Mouse (Mus musculus): ENCODE results near the gene Trim3.

The Trim3 gene

DNA sequence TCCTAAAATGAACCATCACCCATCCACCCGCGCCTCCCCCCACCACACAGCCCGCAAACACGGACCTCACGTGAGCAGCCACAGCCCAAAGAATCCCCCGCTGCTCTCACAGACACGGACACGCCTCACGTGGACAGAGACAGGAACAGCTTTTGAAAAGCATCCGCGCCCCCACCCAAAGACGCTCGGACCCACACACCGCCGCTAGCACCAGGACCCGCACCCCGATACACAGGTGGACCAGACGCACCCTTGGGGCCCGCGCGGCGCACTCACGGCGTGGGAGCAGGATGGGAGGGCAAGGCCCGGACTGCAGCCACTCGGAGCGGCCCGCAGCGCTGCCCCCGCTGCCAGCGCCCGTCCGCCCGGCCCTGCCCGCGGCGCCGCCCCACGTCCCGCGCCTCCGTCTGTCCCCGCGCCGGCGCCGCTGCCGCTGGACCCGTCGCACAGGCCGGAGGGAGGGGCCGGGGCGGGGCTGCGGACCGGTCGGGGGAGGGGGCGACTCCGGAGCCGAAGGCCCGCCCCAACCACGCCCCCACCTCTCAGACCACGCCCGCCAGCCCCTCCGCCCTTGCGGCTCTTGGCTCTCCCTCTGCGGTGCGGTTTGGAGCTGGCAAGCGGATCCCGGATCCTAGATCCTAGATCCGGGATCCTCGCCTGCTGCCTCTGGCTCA lies at the start of gene Trim3:
Gene Trim3, minus strand, starts transcription at position 445 of the 674 bp plus-strand sequence.
- peak; percentile 89 for DNase-seq

DNA sequence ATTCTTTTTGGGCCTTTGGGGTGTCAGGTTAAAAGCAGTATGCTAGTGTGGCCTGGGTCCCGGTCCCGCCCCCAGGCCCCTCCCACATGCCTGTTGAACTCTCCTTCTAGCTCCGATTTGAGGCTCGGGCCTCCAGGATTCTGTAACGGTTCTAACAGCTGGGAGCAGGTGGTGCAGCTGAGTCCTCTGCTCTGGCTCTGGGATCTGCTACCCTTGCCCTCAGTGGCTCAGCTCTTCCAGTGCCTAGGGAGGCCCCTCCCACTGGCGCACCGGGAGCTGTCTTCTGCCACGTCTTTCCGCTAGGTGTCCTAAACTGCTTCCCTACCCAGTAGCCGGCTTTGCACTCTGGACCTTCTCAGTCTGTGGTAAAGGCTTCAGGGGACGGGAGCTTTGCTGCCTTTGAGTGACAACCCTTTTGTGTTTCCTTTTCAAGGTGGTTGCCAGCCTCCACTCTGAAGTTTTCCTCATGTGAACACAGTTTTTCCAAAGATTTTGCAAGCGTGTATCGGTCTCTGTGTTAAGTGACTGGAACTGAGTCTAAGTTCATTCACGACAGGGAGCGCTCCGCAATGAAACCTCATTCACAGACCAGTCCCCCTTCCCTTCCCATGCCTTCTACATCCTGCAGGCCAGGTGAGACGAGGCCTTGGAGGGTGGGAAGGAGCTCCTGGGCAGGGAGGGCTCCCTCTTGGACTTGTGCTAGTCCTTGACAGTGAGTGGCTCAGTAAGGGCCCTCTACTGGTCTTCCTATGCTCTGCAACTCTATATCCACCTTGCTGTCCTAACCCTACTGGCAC lies 17.5 kb upstream of the Trim3 start, which contains the start of gene Dnhd1:
Gene Dnhd1, plus strand, starts transcription at position 189 of the 797 bp plus-strand sequence.
- peak; percentile 76 for DNase-seq

DNA sequence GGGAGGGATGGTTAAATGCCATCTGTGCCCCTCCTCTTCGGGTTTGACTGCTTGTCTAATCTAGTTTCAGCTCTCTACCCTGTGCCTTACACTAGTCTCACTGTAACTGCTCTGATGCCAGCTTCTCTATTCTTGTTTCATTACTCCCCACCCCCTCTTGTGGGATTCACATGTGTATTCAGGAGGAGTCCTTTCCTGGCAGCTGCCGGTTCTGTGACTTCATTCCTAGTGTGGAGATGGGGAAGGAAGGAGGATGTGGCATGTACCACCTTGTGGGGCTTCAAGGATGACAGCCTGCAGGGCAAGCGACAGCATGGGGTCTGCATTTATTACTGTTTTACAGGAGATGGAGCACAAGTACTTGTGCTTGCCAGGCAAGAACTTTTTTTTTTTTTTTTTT lies 8.6 kb upstream of the Trim3 start:
- no peak for DNase-seq

DNA sequence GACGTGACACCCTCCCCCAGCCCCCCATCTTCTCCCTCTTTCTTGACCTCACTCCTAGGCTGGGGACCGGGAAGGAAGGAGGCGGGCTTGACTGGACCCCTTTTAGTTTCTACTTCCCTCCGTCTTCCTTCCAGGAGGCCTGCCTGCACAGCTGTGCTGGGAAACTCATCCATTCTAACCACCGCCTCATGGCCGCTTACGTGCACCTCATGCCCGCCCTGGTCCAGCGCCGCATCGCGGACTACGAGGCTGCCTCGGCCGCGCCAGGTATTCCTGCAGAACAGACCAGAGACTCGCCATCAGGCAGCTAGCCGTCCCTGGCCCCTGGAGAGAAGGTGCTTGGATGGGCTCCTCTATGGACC lies 7.5 kb upstream of the Trim3 start:
- DNase-seq = no peak

DNA sequence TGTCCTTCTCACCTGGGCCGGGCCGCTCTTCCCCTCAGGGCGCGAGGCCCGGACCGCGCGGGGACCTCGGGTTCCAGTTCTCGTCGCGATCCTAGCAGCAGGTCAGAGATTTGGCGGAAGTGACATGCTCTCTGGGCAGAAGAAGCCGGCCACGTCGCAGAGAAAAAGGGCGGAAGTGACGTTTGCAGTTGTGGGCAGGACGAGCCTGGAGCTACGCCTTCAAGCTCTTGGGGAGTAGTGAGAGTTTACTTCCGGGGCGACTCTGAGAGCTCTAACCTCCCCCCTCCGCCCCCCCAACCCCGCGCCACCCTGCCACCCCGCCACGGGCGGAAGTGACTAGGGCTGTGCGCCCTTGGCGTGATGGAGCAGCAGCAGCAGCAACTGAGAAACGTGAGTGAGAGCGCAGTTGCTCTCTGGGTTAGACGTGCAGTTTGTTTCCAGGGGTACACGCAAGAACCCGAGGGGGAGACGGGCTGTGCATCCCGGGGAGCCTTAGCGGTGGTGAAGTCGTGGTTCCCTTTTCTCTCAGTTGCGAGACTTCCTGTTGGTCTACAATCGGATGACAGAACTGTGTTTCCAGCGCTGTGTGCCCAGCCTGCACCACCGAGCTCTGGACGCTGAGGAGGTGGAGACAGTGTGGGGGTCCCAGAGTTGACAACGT lies 7.0 kb upstream of the Trim3 start, which contains the start of the genes Arfip2 and Gm45799:
Gene Arfip2, minus strand, starts transcription at position 184 of the 661 bp plus-strand sequence.
Gene Gm45799, plus strand, starts transcription at position 320 of the 661 bp plus-strand sequence.
- peak; percentile 97 for DNase-seq

DNA sequence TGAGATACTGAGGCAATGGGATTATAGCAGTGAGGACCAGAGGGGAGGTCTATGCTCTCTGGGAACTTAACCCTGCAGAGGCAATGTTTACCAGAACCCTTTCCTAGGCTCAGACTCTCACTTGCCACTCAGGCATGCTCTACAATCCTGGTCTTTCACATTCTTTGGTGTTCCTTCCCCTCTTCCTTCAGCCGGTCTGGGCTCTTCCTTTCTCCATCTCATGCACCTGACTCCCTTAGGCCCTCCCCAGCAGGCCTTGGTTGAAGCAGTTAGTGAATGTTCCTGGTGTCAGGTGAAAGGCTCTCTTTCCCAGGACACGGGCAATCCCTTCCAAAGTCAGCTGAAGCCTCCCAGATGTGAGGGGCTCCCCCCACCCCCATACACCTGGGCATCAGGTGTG lies 6.4 kb upstream of the Trim3 start, which contains the start of gene Timm10b:
Gene Timm10b, plus strand, starts transcription at position 301 of the 400 bp plus-strand sequence.
- no peak for DNase-seq

DNA sequence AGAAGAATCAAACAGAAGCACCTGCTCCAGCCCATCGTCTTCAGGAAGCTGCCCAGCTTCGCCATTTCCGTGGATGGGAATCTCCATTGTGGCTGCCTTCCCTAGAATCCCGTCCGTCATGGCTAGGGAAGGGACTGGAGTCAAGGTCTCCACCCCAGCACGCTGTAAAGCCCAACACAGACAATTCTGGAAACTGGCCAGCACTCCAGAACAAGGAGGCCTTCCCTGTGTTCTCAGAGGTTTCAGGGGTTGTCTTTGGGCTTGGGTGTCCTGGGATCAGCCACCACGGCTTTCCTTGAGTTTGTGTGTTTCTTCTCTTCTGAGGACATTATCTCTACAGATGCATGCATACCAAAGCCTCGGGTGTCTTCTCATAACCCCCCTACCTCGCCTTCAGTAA lies 5.9 kb upstream of the Trim3 start:
- no peak for DNase-seq

DNA sequence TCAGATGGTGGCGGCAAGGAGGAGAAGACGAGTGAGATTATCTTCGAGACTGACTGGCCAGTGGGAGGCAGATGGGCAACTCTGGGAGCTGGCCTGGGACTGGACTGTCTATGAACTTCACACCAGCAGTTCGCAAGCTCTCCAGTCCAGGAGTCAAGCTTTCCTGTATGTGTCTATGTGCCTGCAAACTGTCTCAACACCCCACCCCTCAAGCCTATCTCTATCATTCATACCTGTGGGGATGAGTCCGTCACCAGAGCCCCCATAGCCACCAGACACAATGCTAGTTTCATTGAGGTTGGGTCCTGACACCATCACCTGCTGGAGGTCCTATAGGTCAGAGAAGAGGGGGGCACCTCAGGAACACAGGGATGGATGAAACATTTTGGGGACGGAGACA lies 5.4 kb upstream of the Trim3 start:
- no peak for DNase-seq

DNA sequence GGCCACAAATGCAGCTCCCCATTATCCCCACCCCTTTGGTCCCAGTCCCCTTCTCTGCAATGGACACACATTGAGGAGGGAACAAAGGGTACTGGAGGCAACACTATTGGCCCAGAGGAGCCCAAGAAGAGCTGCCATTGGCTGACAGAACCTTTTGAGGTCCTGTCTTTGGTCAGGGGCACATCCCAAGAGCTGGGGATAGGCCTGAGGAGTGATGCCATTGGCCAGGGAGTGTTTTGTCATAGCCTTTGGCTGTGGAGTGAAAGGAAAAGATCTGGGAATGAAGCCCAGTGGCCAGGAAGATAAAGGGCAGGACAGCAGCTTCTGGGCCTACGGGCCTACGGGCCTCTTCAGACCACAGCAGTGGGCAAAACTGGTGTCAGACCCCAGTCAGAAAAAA lies 2.4 kb upstream of the Trim3 start:
- no peak for DNase-seq

DNA sequence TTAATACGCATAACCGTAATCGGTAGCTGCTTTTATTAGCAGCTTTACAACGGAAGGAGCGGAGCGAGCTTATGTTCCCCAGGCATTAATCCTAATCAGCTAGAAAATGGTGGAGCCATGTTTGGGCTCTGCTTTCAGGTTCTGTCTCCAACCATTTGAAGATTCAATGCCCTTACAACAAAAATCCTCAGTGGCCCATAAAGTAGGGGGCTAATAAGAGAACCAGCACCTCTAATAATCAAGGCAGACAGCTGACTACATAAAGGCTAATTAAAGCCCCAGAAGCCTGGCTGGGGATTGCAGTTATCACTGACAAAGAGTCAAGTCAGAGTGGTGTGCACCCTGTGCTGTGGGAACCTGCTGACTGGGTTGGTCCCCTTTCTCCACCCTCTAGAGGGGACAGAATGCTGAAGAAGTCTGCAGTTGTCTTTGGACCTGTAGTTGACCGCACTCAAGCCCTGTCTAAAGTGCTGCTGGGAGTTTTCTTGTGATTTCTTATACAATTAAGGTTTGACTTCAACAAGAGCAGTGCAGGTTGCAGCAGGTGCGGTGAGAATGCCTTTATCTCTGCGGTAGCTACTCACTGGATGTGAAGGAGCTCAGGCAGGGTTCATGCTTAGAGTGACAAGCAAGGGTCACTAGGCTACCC lies 1.0 kb upstream of the Trim3 start:
- no peak for DNase-seq

DNA sequence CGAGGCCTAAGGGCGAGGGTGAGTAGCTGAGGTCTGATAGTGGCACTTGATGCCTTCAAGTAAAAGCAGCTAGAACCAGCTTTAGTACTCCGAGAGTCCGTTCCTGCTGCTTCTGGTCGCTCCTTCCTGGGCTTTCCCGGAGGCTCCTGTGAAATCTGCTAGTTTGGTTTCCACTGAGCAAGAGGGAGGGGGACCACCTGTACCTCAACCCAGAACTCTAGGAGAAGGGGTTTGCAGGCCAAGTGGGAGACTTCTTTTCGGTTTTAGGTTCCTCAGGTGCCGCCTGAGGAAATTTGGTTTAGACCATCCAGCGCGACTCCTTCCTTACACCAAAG lies 397 bp upstream of the Trim3 start:
- no peak for DNase-seq

DNA sequence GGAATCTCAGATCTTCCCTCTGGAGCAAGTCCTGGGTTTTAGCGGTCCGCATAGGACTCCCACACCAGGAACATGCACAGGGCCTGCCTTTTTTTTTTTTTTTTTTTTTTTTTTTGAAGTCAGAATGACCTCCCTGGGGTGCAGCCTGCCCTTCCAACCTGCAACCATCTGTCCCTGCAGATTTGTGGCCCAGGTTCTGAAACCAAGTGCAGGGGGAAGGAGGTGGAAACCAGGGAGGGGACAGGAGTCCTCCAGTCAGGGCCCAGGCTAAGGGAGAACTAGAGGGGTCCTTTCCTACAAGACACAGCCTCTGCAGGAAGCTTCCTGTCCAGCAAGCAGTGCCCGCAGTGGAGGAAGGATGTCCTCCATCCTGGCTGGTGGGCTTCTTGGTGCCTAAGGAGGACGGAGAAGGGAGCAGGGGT lies 809 bp downstream of the Trim3 start:
- no peak for DNase-seq

DNA sequence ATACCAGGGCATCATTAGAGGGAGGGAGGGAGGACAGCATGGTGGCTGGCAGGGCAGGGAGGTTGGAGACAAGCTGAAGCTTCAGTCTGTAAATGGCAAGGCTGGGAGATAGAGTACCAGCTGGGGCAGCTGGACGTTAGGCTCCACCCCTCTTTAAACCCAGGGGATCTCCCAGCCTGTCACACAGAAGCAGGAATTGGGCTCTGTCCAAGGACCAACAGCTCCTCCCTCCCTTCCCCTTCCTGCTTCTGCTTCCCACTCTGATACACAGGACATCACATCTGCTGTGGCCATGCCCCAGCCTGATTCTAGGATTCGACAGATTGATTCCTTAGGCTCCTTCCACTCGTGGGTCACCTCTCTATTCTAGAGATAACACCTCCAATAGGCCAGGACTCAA lies 4.7 kb downstream of the Trim3 start:
- DNase-seq = no peak

DNA sequence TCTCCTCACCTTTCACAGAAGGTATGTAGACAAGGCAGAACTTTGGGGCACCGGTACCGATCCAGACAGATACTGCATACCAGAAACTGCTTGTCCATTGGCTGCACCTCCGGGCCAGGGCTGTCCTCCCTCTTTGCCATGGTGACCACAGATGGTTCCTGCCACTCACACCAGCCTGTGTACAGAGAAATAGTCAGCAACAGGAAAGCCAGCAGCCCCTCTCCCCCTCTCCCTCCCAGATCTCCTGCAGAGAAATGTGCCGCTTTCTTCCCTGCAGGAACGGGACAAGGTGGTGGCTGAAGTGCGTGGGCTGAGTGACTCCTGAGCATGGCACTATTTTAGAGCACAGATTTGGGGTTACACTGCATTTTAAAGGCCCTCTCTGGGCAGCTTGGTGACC lies 8.0 kb downstream of the Trim3 start:
- no peak for DNase-seq

DNA sequence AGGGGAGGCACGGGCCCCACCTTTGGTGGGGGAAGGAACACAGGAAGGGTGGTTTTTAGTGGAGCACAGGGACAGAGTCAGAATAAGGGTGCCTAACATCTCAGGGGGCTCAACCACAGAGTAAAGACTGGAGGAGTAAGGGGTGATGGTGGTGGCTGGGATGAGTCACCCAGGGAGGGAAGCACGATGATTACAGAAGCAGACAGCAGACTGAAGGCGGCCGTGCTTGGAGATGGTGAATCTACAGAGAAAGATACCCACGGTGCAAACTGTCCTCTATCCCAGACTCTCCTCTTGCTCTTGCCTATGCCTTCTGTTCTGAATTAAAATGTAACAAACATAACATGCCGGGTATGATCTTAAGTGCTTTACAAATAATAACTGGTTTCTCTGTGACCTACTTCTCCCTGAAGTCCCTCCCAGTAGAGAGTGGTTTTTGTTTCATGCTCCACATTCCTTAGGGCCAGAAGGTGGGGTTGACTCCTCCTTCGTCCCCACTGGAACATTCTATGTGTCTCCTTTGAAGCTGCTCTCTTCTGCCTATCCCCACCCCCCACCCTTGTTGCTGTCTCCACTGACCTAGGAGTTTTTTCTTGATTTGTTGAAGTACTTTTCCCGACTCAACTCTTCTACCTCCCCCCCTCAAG lies 11.6 kb downstream of the Trim3 start:
- DNase-seq = no peak

DNA sequence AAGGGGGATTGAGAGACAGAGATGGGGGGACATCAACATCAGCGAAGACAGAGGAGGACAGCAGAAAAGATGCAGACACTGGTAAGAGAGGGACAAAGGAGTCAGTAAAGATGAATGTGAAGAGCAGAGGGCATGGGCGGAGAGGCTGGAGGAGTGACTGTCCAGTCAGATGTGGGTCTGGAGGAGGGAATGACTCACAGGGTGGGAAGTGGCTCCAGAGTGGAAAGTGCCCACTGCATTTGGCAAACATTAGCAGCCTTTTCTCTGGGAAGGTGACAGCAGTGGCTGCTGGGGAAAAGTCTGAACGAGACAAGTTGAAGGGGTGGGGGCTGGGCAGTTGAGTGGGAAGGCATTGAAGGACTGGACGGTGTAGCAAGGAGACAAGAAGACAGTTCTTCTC lies 12.3 kb downstream of the Trim3 start:
- DNase-seq = no peak

DNA sequence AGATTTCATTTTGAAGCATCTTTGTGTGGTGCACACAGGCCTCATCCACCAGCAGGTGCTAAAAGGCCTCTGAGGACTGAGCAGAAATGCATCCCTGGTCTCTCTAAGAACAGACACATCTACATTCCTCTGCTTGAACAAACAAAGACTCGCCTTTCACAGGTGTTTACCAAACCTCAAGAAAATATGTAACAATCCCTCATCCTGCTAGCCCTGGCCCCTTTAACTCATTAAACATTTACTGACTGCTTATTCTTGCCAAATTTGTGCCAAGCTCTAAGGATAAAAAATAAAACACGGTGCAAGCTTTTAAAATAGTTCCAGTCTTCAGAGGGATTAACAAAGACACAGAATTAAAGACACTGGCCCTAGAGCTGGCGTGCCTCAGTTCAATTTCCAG lies 13.7 kb downstream of the Trim3 start:
- DNase-seq = no peak

DNA sequence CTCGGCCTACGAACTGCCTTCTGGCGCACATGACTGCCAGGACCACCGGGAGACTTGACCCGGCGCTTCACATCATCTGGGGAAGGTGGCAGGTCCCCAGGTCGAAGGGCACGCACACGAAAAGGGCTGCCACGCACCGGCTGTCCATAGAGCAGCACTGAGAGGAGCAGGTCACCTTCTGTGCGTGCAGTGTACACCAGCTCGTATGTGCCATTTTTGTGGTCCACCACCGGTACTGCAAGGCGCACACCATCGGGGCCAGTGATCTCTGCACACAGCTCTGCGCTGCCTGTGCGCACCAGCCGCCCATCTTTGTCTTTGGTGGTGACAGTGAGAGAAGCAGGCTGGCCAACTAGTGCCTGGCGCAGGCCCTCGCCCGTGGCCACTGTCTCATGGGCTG lies 15.6 kb downstream of the Trim3 start:
- no peak for DNase-seq

DNA sequence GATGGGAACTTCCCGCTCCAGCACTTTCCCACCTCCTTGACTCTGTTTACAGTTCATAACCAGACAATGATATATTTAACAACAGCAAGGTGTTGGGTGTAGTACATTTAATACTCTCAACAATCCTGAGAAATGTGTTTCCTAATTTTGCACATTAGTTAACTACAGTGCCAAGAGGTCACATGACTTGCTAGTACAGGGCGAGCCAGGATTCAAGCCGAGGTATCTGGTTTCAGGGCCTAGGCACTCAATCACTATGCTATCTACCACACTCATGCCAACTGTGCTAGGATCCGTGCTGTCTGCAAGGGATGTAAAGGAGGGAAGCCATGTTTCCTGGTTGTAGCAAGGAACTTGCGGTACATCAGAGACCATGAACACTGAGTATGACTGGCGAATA lies 16.8 kb downstream of the Trim3 start:
- DNase-seq = no peak

DNA sequence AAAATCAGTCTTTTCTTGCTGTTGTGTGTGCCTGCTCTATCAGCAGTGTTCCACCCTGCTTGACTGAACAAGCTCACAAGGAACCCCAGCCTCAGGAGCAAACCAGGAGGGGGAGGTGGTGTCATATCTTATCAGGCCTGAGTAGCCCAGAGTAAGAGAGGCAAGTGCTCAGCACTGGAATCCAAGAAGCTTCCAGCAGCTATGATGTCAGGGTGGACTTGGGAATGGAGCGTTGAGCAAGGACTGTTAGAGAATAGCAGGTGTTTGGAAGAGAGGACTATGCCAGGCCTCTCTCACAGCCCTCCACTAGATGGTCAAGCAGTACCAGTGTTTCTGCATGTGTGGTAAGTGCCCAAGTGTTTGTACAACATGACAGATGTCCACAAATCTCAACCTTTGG lies 17.7 kb downstream of the Trim3 start:
- no peak for DNase-seq

DNA sequence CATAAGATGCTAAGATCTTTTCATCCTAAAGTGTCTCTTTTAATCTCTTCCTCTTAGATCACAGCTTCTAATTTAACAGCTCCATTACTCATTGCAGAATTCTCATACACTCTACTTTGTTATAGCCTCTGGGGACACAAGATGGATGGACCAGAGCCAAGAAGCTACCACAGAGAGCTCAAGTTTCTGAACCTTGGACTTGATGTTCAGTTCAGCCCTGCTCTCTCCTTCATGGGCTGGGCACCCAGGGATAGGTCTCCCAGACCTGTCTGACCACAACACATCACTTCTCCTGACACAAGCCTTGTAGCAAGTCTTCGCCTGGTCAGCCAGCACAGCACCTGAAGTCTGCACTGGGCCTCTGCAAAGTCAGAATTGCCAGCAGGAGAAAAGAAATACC lies 19.0 kb downstream of the Trim3 start:
- no peak for DNase-seq

DNA sequence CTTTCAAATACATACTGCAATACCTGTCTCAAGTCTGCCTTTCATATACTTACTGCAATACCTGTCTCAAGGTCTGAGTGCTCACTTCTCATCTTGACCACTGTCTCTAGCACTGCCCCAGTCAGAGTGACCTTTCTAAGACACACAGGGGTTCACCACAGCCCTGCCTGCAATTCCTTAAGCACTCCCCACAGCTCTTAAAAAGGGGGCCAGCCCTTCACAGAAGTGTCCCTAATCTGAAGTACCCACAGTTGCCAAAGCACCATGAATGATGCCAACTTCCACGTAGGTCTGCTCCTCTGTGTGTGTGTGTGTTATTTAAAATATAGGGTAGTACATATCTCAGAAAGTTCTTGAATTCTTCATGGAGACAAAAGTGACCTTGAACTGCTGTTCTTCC lies 21.6 kb downstream of the Trim3 start:
- no peak for DNase-seq

DNA sequence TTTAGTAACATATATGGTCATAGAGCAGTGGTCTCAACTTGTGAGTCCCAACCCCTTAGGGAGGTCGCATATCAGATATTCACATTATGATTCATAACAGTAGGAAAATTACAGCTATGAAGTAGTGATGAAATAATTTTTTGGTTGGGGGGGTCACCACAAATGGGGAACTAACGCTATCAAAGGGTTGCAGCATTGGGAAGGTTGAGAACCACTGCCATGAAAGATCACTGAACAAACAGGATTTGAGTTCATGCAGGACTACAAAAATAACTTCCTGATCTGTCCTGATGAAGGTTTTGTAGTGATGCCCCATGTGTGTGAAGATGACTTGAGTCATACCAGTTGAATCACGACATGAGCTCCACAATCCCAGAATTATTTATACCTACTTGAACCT lies 24.9 kb downstream of the Trim3 start:
- no peak for DNase-seq

Data from thymus, postnatal 14 days (tissue).